Mouse (Mus musculus): Measurements from ENCODE around the gene Wfdc8. TPM values are rescaled to one million over a fixed set of nuclear protein-coding genes. Genes with fewer than 3 reads are reported as not detected.
"Not testable (repeated sequence)": the region's sequence is repeated elsewhere in the genome, so short reads cannot be mapped to it uniquely, and the experiment has no call there.

Gene Wfdc8
- total RNA-seq (2012; rRNA removed) (not detected in 2 replicates), total RNA-seq (2014; rRNA removed) (not detected in 2 replicates), polyA plus RNA-seq (2012; ENCODE audit: insufficient read length, low read depth) (not detected in 2 replicates)

DNA sequence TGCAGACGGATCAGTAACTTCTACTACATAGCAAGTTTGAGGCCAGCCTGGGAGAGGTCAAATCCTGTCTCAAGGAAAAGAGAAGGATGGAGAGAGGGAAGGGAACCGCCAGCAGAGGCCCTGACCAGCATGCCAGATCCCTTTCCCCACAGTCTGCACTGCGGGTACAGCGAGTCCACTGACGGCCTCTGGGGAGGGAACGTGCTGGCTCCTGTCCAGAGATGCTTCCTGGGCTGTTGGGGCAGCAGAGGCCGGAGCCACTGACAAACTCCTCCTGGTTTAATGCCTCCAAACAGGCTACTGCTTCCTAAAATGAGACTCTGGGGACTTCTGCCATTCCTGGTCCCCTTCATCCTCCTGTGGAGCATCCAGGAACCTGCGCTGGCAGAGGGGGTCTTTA lies at the start of gene Wfdc8, which contains the start of gene Wfdc6b:
TSS of gene Wfdc8 (minus strand) at position 156 of the 400 bp plus-strand sequence.
TSS of gene Wfdc6b (plus strand) at position 52 of the 400 bp plus-strand sequence.
- H3K36me3 ChIP-seq (replicated peaks in 1 of 2; ENCODE audit: control insufficient read depth in 1 of 2, insufficient read depth in 1 of 2, low read length in 1 of 2); in situ Hi-C loops (cut with MboI; ENCODE audit: low pct_ligation_motif_present, low pct_unique_long_range_greater_than_20kb, low sequenced_read_pairs); H3K9me3 ChIP-seq (replicated peaks; ENCODE audit: low read length); dilution Hi-C loops (cut with MboI; ENCODE audit: extremely low pct_ligation_motif_present, extremely low pct_unique_long_range_greater_than_20kb, low sequenced_read_pairs); H3K4me1 ChIP-seq (ENCODE audit: control insufficient read depth in 1 of 2, insufficient read depth in 2 of 2); DNase-seq (ENCODE audit: extremely low read depth); H3K79me2 ChIP-seq (replicated peaks; ENCODE audit: control insufficient read depth, extremely low read depth, insufficient read depth, poor library complexity, severe bottlenecking); H3K27ac ChIP-seq (ENCODE audit: insufficient read depth, low read depth); H3K4me2 ChIP-seq (ENCODE audit: insufficient read depth, low read depth, poor library complexity, severe bottlenecking); H3K4me3 ChIP-seq (replicated peaks in 1 of 3; ENCODE audit: low read depth in 2 of 3, low read length in 2 of 3, poor library complexity in 1 of 3); H3K9ac ChIP-seq (ENCODE audit: insufficient read depth, low read depth): not testable (repeated sequence)
- H3K27me3 ChIP-seq (replicated peaks) = peaks cover 64% of the 10 kb centered on the region

DNA sequence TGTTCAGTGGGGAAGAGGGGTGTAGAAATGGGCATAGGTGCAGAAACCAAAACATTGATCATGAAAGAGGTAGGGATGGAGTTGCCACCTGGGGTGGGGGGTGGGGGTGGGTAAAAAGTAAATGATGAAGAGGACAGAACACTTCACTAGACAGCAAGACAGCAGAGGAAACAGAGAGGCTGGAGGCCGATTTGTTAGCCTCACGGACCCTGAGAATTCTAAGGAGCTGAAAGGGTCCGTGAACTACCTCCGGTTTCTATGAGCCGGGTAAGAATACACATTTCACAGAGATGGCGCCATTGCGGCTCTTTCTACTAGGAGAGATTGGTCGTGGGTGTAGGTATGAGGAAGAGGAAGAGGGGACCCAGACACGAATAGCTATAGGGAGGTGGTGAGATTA lies 43.1 kb upstream of the Wfdc8 start, which contains the start of gene Wfdc9:
TSS of gene Wfdc9 (minus strand) at position 101 of the 400 bp plus-strand sequence.
- in situ Hi-C loops (cut with MboI; ENCODE audit: low pct_ligation_motif_present, low pct_unique_long_range_greater_than_20kb, low sequenced_read_pairs) = loop anchor here (10.0 kb wide), 1 partner anchor 52 kb away; no protein-coding TSS in a partner anchor
- Histone ChIP-seq H3K4me2 (ENCODE audit: insufficient read depth, low read depth, poor library complexity, severe bottlenecking) (no peak within 1 kb of the TSS), H3K27ac (ENCODE audit: insufficient read depth, low read depth) (no peak within 1 kb of the TSS), H3K4me1 (ENCODE audit: control insufficient read depth in 1 of 2, insufficient read depth in 2 of 2) (peaks cover 0 to 2% of the 10 kb centered on the region in 2 experiments; a peak in 2 of 4 replicates), H3K27me3 (replicated peaks) (peaks cover 81% of the 10 kb centered on the region), H3K79me2 (replicated peaks; ENCODE audit: control insufficient read depth, extremely low read depth, insufficient read depth, poor library complexity, severe bottlenecking) (no peaks in the 10 kb centered on the region), H3K9ac (ENCODE audit: insufficient read depth, low read depth) (no peak within 1 kb of the TSS), H3K4me3 (replicated peaks in 1 of 3; ENCODE audit: low read depth in 2 of 3, low read length in 2 of 3, poor library complexity in 1 of 3) (no peak within 1 kb of the TSS), H3K9me3 (replicated peaks; ENCODE audit: low read length) (no peaks in the 10 kb centered on the region), H3K36me3 (replicated peaks in 1 of 2; ENCODE audit: control insufficient read depth in 1 of 2, insufficient read depth in 1 of 2, low read length in 1 of 2) (no peaks in the 10 kb centered on the region)
- no peak for TF ChIP-seq ZC3H11A (IDR thresholded peaks at IDR 0.05; ENCODE audit: low read depth, low read length)
- TF ChIP-seq TBP (conservative IDR thresholded peaks at IDR 0.05; ENCODE audit: low read depth, low read length) = no peak
- no peak for TF ChIP-seq MEF2A (IDR thresholded peaks at IDR 0.05; ENCODE audit: borderline replicate concordance, low read depth, low read length)
- TF ChIP-seq CHD1 (IDR thresholded peaks at IDR 0.05; ENCODE audit: low read depth, low read length) = no peak
- no peak for TF ChIP-seq POLR2AphosphoS2 (IDR thresholded peaks at IDR 0.05; ENCODE audit: low read depth, low read length)
- TF ChIP-seq ZMIZ1 (IDR thresholded peaks at IDR 0.05; ENCODE audit: low read depth, low read length) = no peak
- TF ChIP-seq UBTF (IDR thresholded peaks at IDR 0.05; ENCODE audit: low read depth, low read length) = no peak
- no peak for TF ChIP-seq MAZ (IDR thresholded peaks at IDR 0.05; ENCODE audit: low read depth, low read length)
- no peak for TF ChIP-seq MXI1 (IDR thresholded peaks at IDR 0.05; ENCODE audit: low read depth, low read length)
- no peak for TF ChIP-seq EP300 (IDR thresholded peaks at IDR 0.05; ENCODE audit: low read length)
- no peak for TF ChIP-seq PAX5 (IDR thresholded peaks at IDR 0.05; ENCODE audit: low read length)
- no peak for TF ChIP-seq RAD21 (IDR thresholded peaks at IDR 0.05; ENCODE audit: low read depth, low read length)
- no peak for DNase-seq (ENCODE audit: extremely low read depth)
- dilution Hi-C loops (cut with MboI; ENCODE audit: extremely low pct_ligation_motif_present, extremely low pct_unique_long_range_greater_than_20kb, low sequenced_read_pairs) = no loop called here

DNA sequence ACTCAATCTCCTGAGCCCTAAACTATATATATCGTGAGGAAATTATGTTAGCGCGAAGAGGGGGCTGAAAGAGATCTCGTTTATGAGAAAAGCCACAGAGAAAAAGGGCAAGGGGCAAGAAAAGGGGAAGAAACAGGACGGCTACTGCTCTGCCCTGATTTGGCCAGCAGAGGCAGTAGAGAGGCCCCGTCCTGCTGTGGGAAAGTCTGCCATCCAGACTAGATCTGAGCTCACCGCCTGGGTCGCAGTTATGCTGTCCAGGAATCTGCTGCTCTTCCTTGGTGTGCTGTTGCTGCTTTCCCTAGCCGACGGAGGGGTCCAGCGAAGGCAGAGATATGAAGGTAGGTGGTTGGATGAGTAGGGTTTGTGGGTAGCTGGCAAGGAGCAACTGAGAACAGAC lies 42.4 kb upstream of the Wfdc8 start, which contains the start of gene Wfdc10:
TSS of gene Wfdc10 (plus strand) at position 189 of the 400 bp plus-strand sequence.
- peaks cover 0 to 3% of the 10 kb centered on the region in 2 experiments; a peak in 2 of 4 replicates for H3K4me1 ChIP-seq (ENCODE audit: control insufficient read depth in 1 of 2, insufficient read depth in 2 of 2)
- H3K9ac ChIP-seq (ENCODE audit: insufficient read depth, low read depth) = no peak within 1 kb of the TSS
- H3K27ac ChIP-seq (ENCODE audit: insufficient read depth, low read depth) = no peak within 1 kb of the TSS
- no peaks in the 10 kb centered on the region for H3K79me2 ChIP-seq (replicated peaks; ENCODE audit: control insufficient read depth, extremely low read depth, insufficient read depth, poor library complexity, severe bottlenecking)
- peak; percentile 34 for DNase-seq (ENCODE audit: extremely low read depth)
- H3K36me3 ChIP-seq (replicated peaks in 1 of 2; ENCODE audit: control insufficient read depth in 1 of 2, insufficient read depth in 1 of 2, low read length in 1 of 2) = no peaks in the 10 kb centered on the region
- TF ChIP-seq USF1 (IDR thresholded peaks at IDR 0.05; ENCODE audit: low read depth, low read length) = no peak
- TF ChIP-seq RCOR1 (conservative IDR thresholded peaks at IDR 0.05; ENCODE audit: low read depth, low read length) = no peak
- no peak for TF ChIP-seq ETS1 (conservative IDR thresholded peaks at IDR 0.05; ENCODE audit: low read depth, low read length)
- TF ChIP-seq CHD1 (IDR thresholded peaks at IDR 0.05; ENCODE audit: low read depth, low read length) = no peak
- peak; percentile 74 to 76 for TF ChIP-seq CTCF (conservative IDR thresholded peaks at IDR 0.05 in 1 of 2, IDR thresholded peaks at IDR 0.05 in 1 of 2; ENCODE audit: low read depth in 2 of 2, low read length in 2 of 2)
- TF ChIP-seq KAT2A (IDR thresholded peaks at IDR 0.05; ENCODE audit: insufficient replicate concordance, low read length) = no peak
- no peak for TF ChIP-seq NRF1 (IDR thresholded peaks at IDR 0.05; ENCODE audit: low read depth, low read length)
- no peak for TF ChIP-seq NELFE (IDR thresholded peaks at IDR 0.05; ENCODE audit: low read depth, low read length)
- no peak for TF ChIP-seq BHLHE40 (IDR thresholded peaks at IDR 0.05; ENCODE audit: low read depth, low read length)
- TF ChIP-seq TCF12 (IDR thresholded peaks at IDR 0.05; ENCODE audit: low read depth, low read length) = no peak
- TF ChIP-seq ZKSCAN1 (IDR thresholded peaks at IDR 0.05; ENCODE audit: borderline replicate concordance, low read depth, low read length) = no peak
- no peak for TF ChIP-seq MYC (IDR thresholded peaks at IDR 0.05; ENCODE audit: low read depth, low read length)
- TF ChIP-seq USF2 (conservative IDR thresholded peaks at IDR 0.05; ENCODE audit: low read depth, low read length) = no peak
- TF ChIP-seq RAD21 (IDR thresholded peaks at IDR 0.05; ENCODE audit: low read depth, low read length) = peak; percentile 8
- no peak for TF ChIP-seq IRF4 (IDR thresholded peaks at IDR 0.05; ENCODE audit: low read depth, low read length)
- dilution Hi-C loops (cut with MboI; ENCODE audit: extremely low pct_ligation_motif_present, extremely low pct_unique_long_range_greater_than_20kb, low sequenced_read_pairs) (no loop called here), in situ Hi-C loops (cut with MboI; ENCODE audit: low pct_ligation_motif_present, low pct_unique_long_range_greater_than_20kb, low sequenced_read_pairs) (loop anchor here (10.0 kb wide), 1 partner anchor 51 kb away; no protein-coding TSS in a partner anchor)
- no peaks in the 10 kb centered on the region for H3K9me3 ChIP-seq (replicated peaks; ENCODE audit: low read length)
- no peak within 1 kb of the TSS for H3K4me2 ChIP-seq (ENCODE audit: insufficient read depth, low read depth, poor library complexity, severe bottlenecking)
- peaks cover 81% of the 10 kb centered on the region for H3K27me3 ChIP-seq (replicated peaks)
- no peak within 1 kb of the TSS for H3K4me3 ChIP-seq (replicated peaks in 1 of 3; ENCODE audit: low read depth in 2 of 3, low read length in 2 of 3, poor library complexity in 1 of 3)

All from CH12.LX (cell line).